In the genomic region with DNA sequence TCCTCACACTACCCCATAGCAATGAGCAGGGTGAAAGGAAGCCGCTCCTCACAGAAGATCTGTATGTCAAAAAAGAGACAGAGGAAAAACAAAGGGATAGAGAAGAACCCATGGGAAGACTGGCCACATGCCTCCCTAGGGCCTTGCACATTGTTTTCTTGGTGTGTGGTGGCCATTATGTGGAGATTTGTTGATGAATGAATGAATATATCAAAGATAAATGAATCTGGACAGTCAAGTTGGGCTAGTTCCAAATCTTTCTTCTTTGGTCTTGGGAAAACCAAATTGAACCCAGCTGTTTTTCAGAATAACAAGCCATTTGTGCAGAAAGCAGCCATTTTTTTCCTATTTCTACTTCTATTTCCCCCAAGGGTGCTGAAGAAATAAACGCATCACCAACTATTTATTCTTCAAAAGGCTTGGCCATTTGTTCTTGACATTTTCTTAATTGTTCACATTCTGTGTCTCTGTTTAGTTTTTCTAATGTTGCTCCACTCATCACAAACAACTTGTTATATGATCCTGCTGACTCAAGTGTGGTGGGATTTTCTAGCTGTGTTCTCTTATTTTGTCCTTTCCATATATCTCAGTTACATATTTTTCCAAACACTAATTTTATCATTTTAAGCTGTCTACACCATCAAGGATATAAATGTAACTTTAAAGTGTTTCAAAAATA, we compare ENCODE assay signal across 32 mouse cellular contexts.
DNase-seq lines count a peak whose midpoint lies in the region; ATAC-seq and TF ChIP-seq lines count a peak whose summit lies in the region.
"Had no signal": no experiment of that assay in that cellular context is flagged by ENCODE, and none has a peak within 500 bp of the region (broad histone marks: within the 10 kb centered on the region; RNA-seq: fewer than 3 reads in every experiment).

No protein-coding gene starts in this region.

- H3K4me2 ChIP-seq in kidney, embryonic 14.5 days (replicated peaks; ENCODE audit: low read depth, low read length), result no peak overlapping the region
- H3K4me2 ChIP-seq in limb, embryonic 14.5 days (replicated peaks; ENCODE audit: low read depth, low read length, severe bottlenecking), result no peak overlapping the region
- no peak overlapping the region for H3K4me2 ChIP-seq in forebrain, embryonic 11.5 days (ENCODE audit: low read depth, low read length, severe bottlenecking)
- H3K4me2 ChIP-seq: embryonic facial prominence, embryonic 15.5 days; heart, embryonic 13.5 days; limb, embryonic 12.5 days; liver, embryonic 12.5 days; neural tube, embryonic 13.5 days had no signal

- ATAC-seq in kidney, embryonic 14.5 days (ENCODE audit: low FRiP score, low TSS enrichment), result no peak
- ATAC-seq in limb, embryonic 14.5 days (ENCODE audit: low FRiP score, low read depth), result no peak
- no peak for ATAC-seq in forebrain, embryonic 11.5 days (replicated peaks; ENCODE audit: low FRiP score)
- ATAC-seq: activated CD4-positive, CD25-positive, alpha-beta regulatory T cell, adult 4 months; forebrain, postnatal 0 days; hindbrain, postnatal 0 days; intestine, embryonic 16.5 days; liver, embryonic 12.5 days; midbrain, embryonic 16.5 days had no signal

- no peak for TF ChIP-seq POLR2A in limb, embryonic 14.5 days (IDR thresholded peaks at IDR 0.05; ENCODE audit: borderline replicate concordance, extremely low read depth, insufficient read depth, insufficient read length)

- DNase-seq in kidney, adult 9 months, result no peak
- peak; percentile 63 for DNase-seq in limb, embryonic 14.5 days (ENCODE audit: low spot score)
- no peak for DNase-seq in limb, embryonic 10.5 days (ENCODE audit: low spot score)
- DNase-seq in 3T3-L1 (ENCODE audit: low read depth, low spot score) (peak; percentile 82), adipocyte (ENCODE audit: low spot score) (peak; percentile 19)
- DNase-seq in cerebellum, adult 11-12 months, result no peak
- no peak for DNase-seq in forebrain, embryonic 11.5 days (ENCODE audit: low spot score)
- DNase-seq: adrenal gland, postnatal 10 days; B cell, adult 2 months; cerebellum, adult 8-10 months; cerebellum, postnatal 36 days; forebrain, postnatal 0 days; gastrocnemius, postnatal 36 days; heart, adult 2 months; heart, postnatal 14 days; lung, postnatal 14 days; retina, postnatal 1 day; right cerebral cortex, postnatal 25 days had no signal

- H3K27me3 ChIP-seq in kidney, embryonic 14.5 days (ENCODE audit: control insufficient read depth, insufficient read depth, low read length), result no peaks in the 10 kb centered on the region
- H3K27me3 ChIP-seq in limb, embryonic 14.5 days (ENCODE audit: control insufficient read depth, insufficient read depth, low read length), result no peaks in the 10 kb centered on the region
- H3K27me3 ChIP-seq in limb, embryonic 10.5 days (ENCODE audit: low read depth, poor library complexity, severe bottlenecking), result no peaks in the 10 kb centered on the region
- H3K27me3 ChIP-seq in forebrain, embryonic 11.5 days (ENCODE audit: control insufficient read depth, insufficient read depth, low read length), result no peaks in the 10 kb centered on the region
- H3K27me3 ChIP-seq: CH12.LX; embryonic facial prominence, embryonic 15.5 days; heart, embryonic 13.5 days; limb, embryonic 12.5 days; liver, embryonic 12.5 days; neural tube, embryonic 13.5 days had no signal

- H3K9me3 ChIP-seq in kidney, embryonic 14.5 days (ENCODE audit: control insufficient read depth, low read length), result 0 out of 2 replicates have a peak, but pooled peaks cover 5% of the 10 kb centered on the region
- H3K9me3 ChIP-seq in limb, embryonic 14.5 days (ENCODE audit: control insufficient read depth, low read length), result no peaks in the 10 kb centered on the region; the same call in 1 of the 2 replicates
- H3K9me3 ChIP-seq in limb, embryonic 10.5 days (replicated peaks), result no peaks in the 10 kb centered on the region
- no peaks in the 10 kb centered on the region for H3K9me3 ChIP-seq in forebrain, embryonic 11.5 days (ENCODE audit: control insufficient read depth, low read length)
- H3K9me3 ChIP-seq: embryonic facial prominence, embryonic 15.5 days; heart, embryonic 13.5 days; liver, embryonic 12.5 days; midbrain, embryonic 10.5 days; neural tube, embryonic 13.5 days had no signal

- WGBS in kidney, embryonic 14.5 days, result 62% methylated on average over 2 of the region's 2 CpGs
- 73% methylated on average over 2 of the region's 2 CpGs for WGBS in limb, embryonic 14.5 days
- WGBS in limb, embryonic 10.5 days, result 90% methylated on average over 2 of the region's 2 CpGs
- 80% methylated on average over 2 of the region's 2 CpGs for WGBS in forebrain, embryonic 11.5 days

- H3K27ac ChIP-seq in kidney, embryonic 14.5 days (ENCODE audit: low read depth, low read length), result 0 out of 2 replicates have a peak overlapping the region, but pooled peaks have one; percentile 27
- no peak overlapping the region for H3K27ac ChIP-seq in limb, embryonic 14.5 days (replicated peaks; ENCODE audit: low read depth, low read length)
- no peak overlapping the region for H3K27ac ChIP-seq in limb, embryonic 10.5 days
- H3K27ac ChIP-seq in forebrain, embryonic 11.5 days (ENCODE audit: low read depth, low read length), result no peak overlapping the region
- H3K27ac ChIP-seq: embryonic facial prominence, embryonic 15.5 days; heart, adult 2 months; heart, embryonic 13.5 days; hindbrain, postnatal 0 days; limb, embryonic 12.5 days; liver, embryonic 12.5 days; midbrain, embryonic 10.5 days; neural tube, embryonic 13.5 days had no signal

- H3K36me3 ChIP-seq in kidney, embryonic 14.5 days (ENCODE audit: control insufficient read depth, insufficient read depth, low read length), result no peaks in the 10 kb centered on the region
- H3K36me3 ChIP-seq in limb, embryonic 14.5 days (ENCODE audit: control insufficient read depth, insufficient read depth, low read length), result no peaks in the 10 kb centered on the region
- H3K36me3 ChIP-seq in limb, embryonic 10.5 days, result no peaks in the 10 kb centered on the region
- H3K36me3 ChIP-seq in forebrain, embryonic 11.5 days (ENCODE audit: control insufficient read depth, insufficient read depth, low read length), result no peaks in the 10 kb centered on the region
- H3K36me3 ChIP-seq: embryonic facial prominence, embryonic 15.5 days; G1E; heart, embryonic 13.5 days; limb, embryonic 12.5 days; liver, embryonic 12.5 days; midbrain, embryonic 10.5 days; neural tube, embryonic 13.5 days had no signal

- H3K4me1 ChIP-seq in kidney, embryonic 14.5 days (ENCODE audit: control insufficient read depth, insufficient read depth, low read length), result no peaks in the 10 kb centered on the region
- H3K4me1 ChIP-seq in limb, embryonic 14.5 days (ENCODE audit: control insufficient read depth, insufficient read depth, low read length), result no peaks in the 10 kb centered on the region
- H3K4me1 ChIP-seq in limb, embryonic 10.5 days, result peaks cover 5% of the 10 kb centered on the region; the same call in 1 of the 2 replicates
- no peaks in the 10 kb centered on the region for H3K4me1 ChIP-seq in forebrain, embryonic 11.5 days (replicated peaks; ENCODE audit: control insufficient read depth, insufficient read depth, low read length)
- H3K4me1 ChIP-seq: embryonic facial prominence, embryonic 15.5 days; heart, embryonic 13.5 days; limb, embryonic 12.5 days; liver, embryonic 12.5 days; midbrain, embryonic 10.5 days; neural tube, embryonic 13.5 days had no signal

- H3K4me3 ChIP-seq in kidney, embryonic 14.5 days (ENCODE audit: low read length), result no peak overlapping the region
- no peak overlapping the region for H3K4me3 ChIP-seq in limb, embryonic 14.5 days (replicated peaks; ENCODE audit: low read length)
- H3K4me3 ChIP-seq in limb, embryonic 10.5 days, result no peak overlapping the region
- no peak overlapping the region for H3K4me3 ChIP-seq in forebrain, embryonic 11.5 days (ENCODE audit: low read depth, low read length)
- H3K4me3 ChIP-seq: embryonic facial prominence, embryonic 15.5 days; heart, adult 2 months; heart, embryonic 13.5 days; limb, embryonic 12.5 days; liver, embryonic 12.5 days; midbrain, embryonic 10.5 days; myocyte; neural tube, embryonic 13.5 days had no signal

- H3K9ac ChIP-seq in kidney, embryonic 14.5 days (ENCODE audit: low read depth, low read length), result no peak overlapping the region
- no peak overlapping the region for H3K9ac ChIP-seq in limb, embryonic 14.5 days (ENCODE audit: low read depth, low read length, severe bottlenecking)
- H3K9ac ChIP-seq in forebrain, embryonic 11.5 days (ENCODE audit: low read length), result no peak overlapping the region
- H3K9ac ChIP-seq: embryonic facial prominence, embryonic 15.5 days; forebrain, postnatal 0 days; heart, embryonic 13.5 days; limb, embryonic 12.5 days; liver, embryonic 12.5 days; neural tube, embryonic 13.5 days had no signal

Comparison
In these comparisons a context has a peak if more than half of its experiments do, and no peak if none do; other contexts are left out.
1. DNase-seq: peak in limb, embryonic 14.5 days (single experiment), 3T3-L1 (single experiment) and adipocyte (single experiment); none in kidney, adult 9 months (single experiment), limb, embryonic 10.5 days (single experiment), cerebellum, adult 11-12 months (single experiment) and forebrain, embryonic 11.5 days (single experiment).